Mouse (Mus musculus) kidney, embryonic 14.5 days (tissue): ENCODE results near the gene Ccdc148. TPM values are rescaled to one million over a fixed set of nuclear protein-coding genes. Genes with fewer than 3 reads are reported as not detected.

ENCODE experiments used
- ATAC-seq: fragments of 200-750 bp; cut with Nextera tagmentation; 2 replicates; pipeline ENCODE4 v1.8.0; 2017; ENCODE audit warnings: moderate number of reproducible peaks, mild to moderate bottlenecking, moderate TSS enrichment, moderate library complexity; ENCODE audit not compliant: low FRiP score, low TSS enrichment
- H3K27ac ChIP-seq: fragments of 300-500 bp; sonication (generic); 2 replicates; pipeline ENCODE4 v1.5.1; 2014; ENCODE audit warnings: low read depth, mild to moderate bottlenecking, low read length, moderate library complexity, mixed read lengths
- H3K27me3 ChIP-seq: fragments of 300-500 bp; sonication (generic); 2 replicates; pipeline ENCODE4 v1.6.1; 2014; ENCODE audit warnings: mild to moderate bottlenecking, low read length; ENCODE audit not compliant: control insufficient read depth, insufficient read depth
- H3K36me3 ChIP-seq: fragments of 300-500 bp; sonication (generic); 2 replicates; pipeline ENCODE4 v1.6.1; 2014; ENCODE audit warnings: low read length, mixed read lengths; ENCODE audit not compliant: control insufficient read depth, insufficient read depth
- H3K4me1 ChIP-seq: fragments of 300-500 bp; sonication (generic); 2 replicates; pipeline ENCODE4 v1.6.1; 2014; ENCODE audit warnings: low read length, mixed read lengths; ENCODE audit not compliant: control insufficient read depth, insufficient read depth
- H3K4me2 ChIP-seq: fragments of 300-500 bp; sonication (generic); replicated peaks from 2 replicates; pipeline ENCODE4 v1.6.1; 2014; ENCODE audit warnings: low read depth, mild to moderate bottlenecking, low read length
- H3K4me3 ChIP-seq: fragments of 300-500 bp; sonication (generic); 2 replicates; pipeline ENCODE4 v1.5.1; 2014; ENCODE audit warnings: mild to moderate bottlenecking, low read length
- H3K9ac ChIP-seq: fragments of 300-500 bp; sonication (generic); 2 replicates; pipeline ENCODE4 v1.6.1; 2014; ENCODE audit warnings: low read depth, mild to moderate bottlenecking, low read length, moderate library complexity
- H3K9me3 ChIP-seq: fragments of 300-500 bp; sonication (generic); 2 replicates; pipeline ENCODE4 v1.6.1; 2016; ENCODE audit warnings: low read length; ENCODE audit not compliant: control insufficient read depth
- WGBS: fragments of 180-500 bp; shearing (Covaris S2); extraction: QIAGEN DNeasy Blood & Tissue Kit; methylation state at CpG from one replicate; pipeline ENCODE4 v1.1.7; 2014; 5-methylcytosine and 5-hydroxymethylcytosine counted together
- polyA plus RNA-seq: library from polyadenylated mRNA; unstranded; fragments of >200 nt; fragmentation: Nextera tagmentation; extraction: Ambion mirVana; gene quantifications from 2 replicates; pipeline ENCODE4 v1.2.1, GENCODE M21; 2014

Gene Ccdc148
- polyA plus RNA-seq, 1 experiment from 2014 or later = 1.2 TPM

- 22% methylated on average over 3 of the region's 3 CpGs for WGBS
- peaks cover 9% of the 10 kb centered on the region for H3K4me1 ChIP-seq
- H3K9me3 ChIP-seq = no peaks in the 10 kb centered on the region
- H3K27me3 ChIP-seq = no peaks in the 10 kb centered on the region
- no peaks in the 10 kb centered on the region for H3K36me3 ChIP-seq
- no peak overlapping the region for H3K27ac ChIP-seq
- H3K9ac ChIP-seq = no peak overlapping the region
- ATAC-seq = peak; percentile 84; the same call in 1 of the 2 replicates
- H3K4me2 ChIP-seq = no peak overlapping the region
- H3K4me3 ChIP-seq = no peak overlapping the region
Observed at GRCm38 (mm10) chr2:59170208-59170589, 9.7 kb upstream of the Ccdc148 start.

- WGBS = 35% methylated on average over 9 of the region's 9 CpGs
- no peak overlapping the region for H3K27ac ChIP-seq
- no peak overlapping the region for H3K9ac ChIP-seq
- H3K4me1 ChIP-seq = peaks cover 9% of the 10 kb centered on the region
- no peak overlapping the region for H3K4me3 ChIP-seq
- H3K4me2 ChIP-seq = no peak overlapping the region
- H3K36me3 ChIP-seq = no peaks in the 10 kb centered on the region
- peak; percentile 74 for ATAC-seq
- no peaks in the 10 kb centered on the region for H3K27me3 ChIP-seq
- no peaks in the 10 kb centered on the region for H3K9me3 ChIP-seq
Observed at GRCm38 (mm10) chr2:59169572-59170207, 9.2 kb upstream of the Ccdc148 start.

- Histone ChIP-seq H3K27ac (no peak overlapping the region), H3K4me3 (no peak overlapping the region), H3K9me3 (no peaks in the 10 kb centered on the region), H3K9ac (no peak overlapping the region), H3K4me2 (no peak overlapping the region), H3K4me1 (peaks cover 13% of the 10 kb centered on the region), H3K36me3 (no peaks in the 10 kb centered on the region), H3K27me3 (no peaks in the 10 kb centered on the region)
- ATAC-seq = no peak
- 57% methylated on average over 4 of the region's 4 CpGs for WGBS
Observed at GRCm38 (mm10) chr2:59167830-59168229, 7.3 kb upstream of the Ccdc148 start.

GRCm38 (mm10) chr2:59166976-59167375 lies 6.5 kb upstream of the Ccdc148 start:
- H3K9ac ChIP-seq = no peak overlapping the region
- no peak for ATAC-seq
- no peaks in the 10 kb centered on the region for H3K36me3 ChIP-seq
- 59% methylated on average over 4 of the region's 4 CpGs for whole genome bisulfite sequencing
- no peaks in the 10 kb centered on the region for H3K9me3 ChIP-seq
- H3K4me3 ChIP-seq = no peak overlapping the region
- H3K4me2 ChIP-seq = no peak overlapping the region
- no peak overlapping the region for H3K27ac ChIP-seq
- H3K27me3 ChIP-seq = no peaks in the 10 kb centered on the region
- peaks cover 19% of the 10 kb centered on the region for H3K4me1 ChIP-seq

GRCm38 (mm10) chr2:59162285-59162600 lies 1.8 kb upstream of the Ccdc148 start:
- Histone ChIP-seq H3K36me3 (no peaks in the 10 kb centered on the region), H3K9ac (peak overlapping the region; percentile 82), H3K27me3 (no peaks in the 10 kb centered on the region), H3K4me1 (peaks cover 14% of the 10 kb centered on the region; the same call in 1 of the 2 replicates), H3K9me3 (no peaks in the 10 kb centered on the region), H3K4me3 (peak overlapping the region; percentile 88), H3K4me2 (peak overlapping the region; percentile 68), H3K27ac (no peak overlapping the region)
- WGBS = 40% methylated on average over 8 of the region's 8 CpGs
- no peak for ATAC-seq

- WGBS = under 1% methylated on average over 74 of the region's 74 CpGs
- Histone ChIP-seq H3K4me3 (peak overlapping the region; percentile 88), H3K9ac (peak overlapping the region; percentile 82), H3K27me3 (no peaks in the 10 kb centered on the region), H3K27ac (peak overlapping the region; percentile 86), H3K9me3 (no peaks in the 10 kb centered on the region), H3K36me3 (no peaks in the 10 kb centered on the region), H3K4me1 (peaks cover 14% of the 10 kb centered on the region; the same call in 1 of the 2 replicates), H3K4me2 (peak overlapping the region; percentile 68)
- peak; percentile 76 for ATAC-seq
Observed at GRCm38 (mm10) chr2:59161441-59162284, 1.2 kb upstream of the Ccdc148 start.

- no peaks in the 10 kb centered on the region for H3K36me3 ChIP-seq
- peak overlapping the region; percentile 68 for H3K4me2 ChIP-seq
- H3K27ac ChIP-seq = peak overlapping the region; percentile 86
- WGBS = under 1% methylated on average over 30 of the region's 58 CpGs
- no peaks in the 10 kb centered on the region for H3K27me3 ChIP-seq
- H3K9ac ChIP-seq = peak overlapping the region; percentile 82
- H3K9me3 ChIP-seq = no peaks in the 10 kb centered on the region
- peak overlapping the region; percentile 88 for H3K4me3 ChIP-seq
- ATAC-seq = peak; percentile 72
- H3K4me1 ChIP-seq = peaks cover 14% of the 10 kb centered on the region; the same call in 1 of the 2 replicates
Observed at GRCm38 (mm10) chr2:59161021-59161440, 548 bp upstream of the Ccdc148 start.

- Histone ChIP-seq H3K4me3 (peak overlapping the region; percentile 88), H3K27ac (0 out of 2 replicates have a peak overlapping the region, but pooled peaks have one; percentile 17), H3K27me3 (no peaks in the 10 kb centered on the region), H3K4me2 (peak overlapping the region; percentile 68), H3K36me3 (no peaks in the 10 kb centered on the region), H3K9me3 (no peaks in the 10 kb centered on the region), H3K9ac (peak overlapping the region; percentile 18; the same call in 1 of the 2 replicates), H3K4me1 (peaks cover 14% of the 10 kb centered on the region; the same call in 1 of the 2 replicates)
- peak; percentile 10 for ATAC-seq
- under 1% methylated on average over 16 of the region's 16 CpGs for WGBS
Observed at GRCm38 (mm10) chr2:59159961-59160604, 400 bp downstream of the Ccdc148 start.
